Mouse (Mus musculus) heart, postnatal 0 days (tissue): ENCODE data around the gene Eva1b.

Source experiments
- CTCF ChIP-seq: IDR thresholded peaks from 2 replicates; pipeline ENCODE4 v1.5.1; 2016; ENCODE audit warnings: antibody characterized with exemption, control low read depth, low read depth
- EP300 ChIP-seq: IDR thresholded peaks from 2 replicates; pipeline ENCODE4 v1.6.1; 2016; ENCODE audit warnings: antibody characterized with exemption, low read depth

DNA sequence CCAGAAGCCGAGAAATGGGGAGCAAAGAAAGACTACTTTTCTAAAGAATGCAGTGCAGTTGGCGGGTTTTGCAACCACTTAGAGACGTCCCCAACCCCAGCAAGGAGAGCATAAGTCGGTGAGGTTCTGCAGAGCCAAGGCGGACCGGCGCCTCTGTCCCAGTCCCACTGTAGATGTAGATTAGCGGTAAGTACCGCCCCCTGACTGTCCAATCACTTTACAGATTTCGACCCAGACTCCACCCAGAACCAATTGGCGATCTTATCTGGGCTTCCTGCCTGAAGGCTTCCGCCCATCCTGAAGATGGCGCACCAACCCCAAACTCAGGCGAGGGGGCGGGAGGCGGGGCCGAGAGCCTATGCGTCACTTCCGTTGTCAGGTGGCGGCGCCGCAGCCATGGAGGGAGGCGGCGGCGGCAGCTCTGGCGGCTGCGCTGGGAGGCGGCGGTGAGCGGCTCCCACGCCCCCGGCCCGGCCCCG, 43.9 kb upstream of the Eva1b start, which contains the start of gene Stk40:
- peak; percentile 69 for TF ChIP-seq CTCF
- TF ChIP-seq EP300: peak; percentile 21; the same call in 1 of the 2 replicates
